Mouse (Mus musculus) liver, adult 2 months (tissue): ENCODE data around the gene Cwh43. TPM values are rescaled to one million over a fixed set of nuclear protein-coding genes. Genes with fewer than 3 reads are reported as not detected.
"Not testable (repeated sequence)": the region's sequence is repeated elsewhere in the genome, so short reads cannot be mapped to it uniquely, and the experiment has no call there.

Source experiments
- DNase-seq: peaks from one replicate; pipeline ENCODE4 v3.0.0-alpha.2; 2011; ENCODE audit warnings: low read depth, low spot score; ENCODE audit errors: extremely low read depth
- H3K27ac ChIP-seq: fragments of 200-500 bp; replicated peaks from 2 replicates; pipeline ENCODE4 v1.5.1; 2012; ENCODE audit warnings: low read depth, mild to moderate bottlenecking, control low read depth, inconsistent platforms, low read length; ENCODE audit not compliant: insufficient read depth
- H3K27me3 ChIP-seq: fragments of 200-500 bp; 2 replicates; pipeline ENCODE4 v1.6.1; 2012; ENCODE audit warnings: mild to moderate bottlenecking, moderate library complexity, low read length, inconsistent platforms; ENCODE audit not compliant: control insufficient read depth, insufficient read depth
- H3K36me3 ChIP-seq: fragments of 200-500 bp; 2 replicates; pipeline ENCODE4 v1.6.1; 2012; ENCODE audit warnings: low read length, inconsistent platforms; ENCODE audit not compliant: control insufficient read depth, insufficient read depth
- H3K4me1 ChIP-seq: fragments of 200-500 bp; 2 replicates; pipeline ENCODE4 v1.6.1; 2011; ENCODE audit warnings: low read length; ENCODE audit not compliant: control insufficient read depth, insufficient read depth
- H3K4me3 ChIP-seq: fragments of 200-500 bp; 2 replicates; pipeline ENCODE4 v1.5.1; 2011; ENCODE audit warnings: low read depth, mild to moderate bottlenecking, control low read depth, low read length, moderate library complexity; ENCODE audit not compliant: insufficient read depth
- H3K79me2 ChIP-seq: fragments of 200-500 bp; 2 replicates; pipeline ENCODE4 v1.6.1; 2012; ENCODE audit warnings: inconsistent platforms, mild to moderate bottlenecking, low read length, moderate library complexity; ENCODE audit not compliant: control insufficient read depth, insufficient read depth
- H3K9ac ChIP-seq: fragments of 200-500 bp; 2 replicates; pipeline ENCODE4 v1.6.1; 2012; ENCODE audit warnings: low read depth, mild to moderate bottlenecking, control low read depth, inconsistent platforms, low read length
- CTCF ChIP-seq: fragments of 200-500 bp; IDR thresholded peaks from 2 replicates; pipeline ENCODE4 v1.5.1; 2011; ENCODE audit warnings: low read depth, low read length, control low read depth
- POLR2A ChIP-seq: fragments of 200-500 bp; IDR thresholded peaks from 2 replicates; pipeline ENCODE4 v1.6.1; 2011; ENCODE audit warnings: low read length, control low read depth; ENCODE audit not compliant: insufficient read depth; ENCODE audit errors: extremely low read depth
- WGBS: fragments of 180-500 bp; shearing (Covaris S2); methylation state at CpG from one replicate; pipeline ENCODE4 v1.1.7; 2018; 5-methylcytosine and 5-hydroxymethylcytosine counted together
- polyA plus RNA-seq: library from polyadenylated mRNA; depleted of rRNA; stranded (reverse); fragments of >200 nt; gene quantifications from 2 replicates; pipeline ENCODE4 v1.2.3, GENCODE M21; 2012
- total RNA-seq: library from RNA; depleted of rRNA; stranded (reverse); fragments of >200 nt; gene quantifications from 2 replicates; pipeline ENCODE4 v1.2.3, GENCODE M21; 2014

Cwh43 gene
- total and polyA plus RNA-seq, 2 experiments, result not detected

DNA sequence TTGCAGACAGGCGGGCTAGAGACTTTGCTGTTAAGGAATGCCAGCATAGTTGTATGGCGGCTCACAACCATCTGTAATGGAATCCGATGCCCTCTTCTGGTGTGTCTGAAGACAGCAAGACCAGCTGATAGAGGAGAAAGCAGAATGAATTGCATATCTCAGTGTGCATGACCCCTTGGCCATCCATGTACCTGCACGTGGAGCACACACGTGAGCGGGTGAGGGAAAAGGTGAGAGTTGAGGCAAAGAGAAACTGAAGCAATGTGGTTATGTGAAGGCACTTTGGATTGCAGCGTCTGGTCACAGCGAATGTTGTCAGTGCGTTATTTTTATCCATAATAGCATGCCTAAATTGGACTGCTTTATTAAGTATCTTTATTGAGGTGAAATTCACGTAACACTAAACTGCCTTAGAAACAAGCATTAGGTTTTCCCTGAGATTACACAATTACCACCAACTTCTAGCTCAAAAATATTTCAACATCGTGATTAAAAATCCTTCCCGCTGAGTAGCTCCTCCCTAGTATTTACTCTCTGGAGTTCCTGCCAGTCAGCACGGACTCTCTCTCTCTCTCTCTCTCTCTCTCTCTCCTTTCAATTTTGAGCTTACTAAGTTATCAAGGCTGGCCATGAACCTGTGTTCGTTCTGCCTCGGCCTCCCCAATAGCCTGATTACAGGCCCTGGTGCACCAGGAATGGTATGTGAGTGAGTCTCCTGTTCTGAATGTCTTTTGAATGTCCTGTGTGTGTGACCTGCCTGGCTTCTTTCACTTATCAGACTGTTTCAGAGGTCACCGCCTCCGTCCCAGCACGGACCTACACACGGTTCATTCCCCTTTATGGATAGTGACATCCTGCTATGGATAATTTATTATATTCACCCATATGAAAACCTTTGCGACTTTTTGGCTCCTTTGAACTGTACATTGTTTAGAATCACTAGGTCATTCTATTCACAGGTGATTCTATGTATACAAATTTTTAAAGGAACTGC, 68.8 kb downstream of the Cwh43 start:
- peak overlapping the region; percentile 39; the same call in 1 of the 2 replicates for H3K4me3 ChIP-seq
- H3K79me2 ChIP-seq, result no peaks in the 10 kb centered on the region
- peak overlapping the region; percentile 64 for H3K9ac ChIP-seq
- peak overlapping the region; percentile 88 for H3K27ac ChIP-seq
- peaks cover 5% of the 10 kb centered on the region; the same call in 1 of the 2 replicates for H3K4me1 ChIP-seq
- H3K27me3 ChIP-seq, result no peaks in the 10 kb centered on the region
- DNase-seq, result peak; percentile 97
- TF ChIP-seq POLR2A, result no peak
- TF ChIP-seq CTCF, result peak; percentile 23; the same call in 1 of the 2 replicates
- WGBS, result 30% methylated on average over 20 of the region's 20 CpGs
- no peaks in the 10 kb centered on the region for H3K36me3 ChIP-seq

DNA sequence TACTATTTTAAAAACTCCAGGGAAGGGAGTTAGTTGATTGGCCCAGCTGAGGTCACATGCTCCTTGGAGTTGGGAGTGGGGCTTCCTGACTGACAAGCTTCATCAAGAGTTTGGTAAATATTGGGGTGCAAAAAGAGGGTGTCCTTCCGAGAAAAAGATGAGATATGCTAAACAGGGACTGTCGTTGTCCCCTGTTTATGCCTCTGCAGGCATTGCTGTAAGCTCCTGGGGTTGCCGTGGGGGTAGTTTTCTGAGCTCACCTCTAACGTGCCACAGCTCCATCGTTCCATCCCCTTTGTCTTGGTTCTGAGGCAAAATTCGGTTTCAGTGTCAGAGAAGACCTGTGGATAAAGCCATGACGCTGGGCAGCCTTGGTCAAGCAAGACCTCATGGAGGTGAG, 74.8 kb downstream of the Cwh43 start, which contains the start of gene Dcun1d4:
TSS of gene Dcun1d4 (plus strand) at position 301 of the 400 bp plus-strand sequence.
- Histone ChIP-seq H3K27me3 (no peaks in the 10 kb centered on the region), H3K9ac (no peak within 1 kb of the TSS), H3K36me3 (no peaks in the 10 kb centered on the region), H3K4me3 (no peak within 1 kb of the TSS), H3K4me1 (peaks cover 13% of the 10 kb centered on the region), H3K27ac (no peak within 1 kb of the TSS), H3K79me2 (no peaks in the 10 kb centered on the region)
- TF ChIP-seq POLR2A (no peak), CTCF (no peak)
- no peak for DNase-seq
- WGBS, result 87% methylated on average over 7 of the region's 7 CpGs

DNA sequence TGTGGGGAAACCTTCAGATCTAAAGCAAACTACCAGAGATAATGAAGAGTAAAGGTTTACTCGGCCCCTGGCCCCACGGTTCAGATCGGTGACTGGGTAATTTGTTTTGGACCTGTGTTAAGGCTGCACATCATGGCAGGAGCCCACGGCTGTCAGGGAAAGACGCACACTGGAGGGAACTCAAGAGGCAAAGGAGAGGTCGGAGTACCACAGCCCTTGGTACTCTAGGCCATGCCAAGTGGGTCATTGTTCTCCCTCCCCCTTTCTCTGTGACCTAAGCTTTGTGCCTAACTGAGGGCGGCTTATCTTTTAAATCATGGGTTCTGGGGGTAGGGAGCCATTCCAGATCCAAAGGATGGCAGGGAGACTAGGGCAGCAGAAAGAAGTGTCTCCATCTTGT, 75.5 kb downstream of the Cwh43 start:
- Histone ChIP-seq H3K9ac (no peak overlapping the region), H3K27ac (no peak overlapping the region), H3K79me2 (no peaks in the 10 kb centered on the region), H3K4me1 (peaks cover 13% of the 10 kb centered on the region), H3K36me3 (no peaks in the 10 kb centered on the region), H3K4me3 (no peak overlapping the region), H3K27me3 (no peaks in the 10 kb centered on the region)
- DNase-seq, result peak; percentile 93
- TF ChIP-seq POLR2A (no peak), CTCF (no peak)
- 23% methylated on average over 7 of the region's 7 CpGs for WGBS

DNA sequence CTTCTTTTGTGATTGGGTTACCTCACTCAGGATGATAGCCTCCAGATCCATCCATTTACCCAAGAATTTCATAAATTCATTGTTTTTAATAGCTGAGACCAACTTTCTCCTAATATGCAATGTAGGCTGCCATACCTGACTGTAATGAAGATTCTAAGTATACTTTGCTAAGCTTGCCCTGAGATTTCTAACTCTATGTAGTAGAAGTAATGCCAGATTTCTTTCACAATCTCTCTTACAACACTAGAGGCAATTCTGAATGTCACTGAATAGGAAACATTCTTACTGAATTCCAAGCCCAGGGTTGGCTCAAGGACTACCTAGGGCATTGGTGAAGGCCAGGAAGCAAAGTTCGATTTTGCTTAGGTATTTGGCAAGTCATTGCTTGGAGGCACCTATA, 76.5 kb downstream of the Cwh43 start:
- not testable (repeated sequence) for H3K27ac ChIP-seq
- peaks cover 13% of the 10 kb centered on the region for H3K4me1 ChIP-seq
- WGBS, result 17% methylated on average over 1 of the region's 1 CpGs

DNA sequence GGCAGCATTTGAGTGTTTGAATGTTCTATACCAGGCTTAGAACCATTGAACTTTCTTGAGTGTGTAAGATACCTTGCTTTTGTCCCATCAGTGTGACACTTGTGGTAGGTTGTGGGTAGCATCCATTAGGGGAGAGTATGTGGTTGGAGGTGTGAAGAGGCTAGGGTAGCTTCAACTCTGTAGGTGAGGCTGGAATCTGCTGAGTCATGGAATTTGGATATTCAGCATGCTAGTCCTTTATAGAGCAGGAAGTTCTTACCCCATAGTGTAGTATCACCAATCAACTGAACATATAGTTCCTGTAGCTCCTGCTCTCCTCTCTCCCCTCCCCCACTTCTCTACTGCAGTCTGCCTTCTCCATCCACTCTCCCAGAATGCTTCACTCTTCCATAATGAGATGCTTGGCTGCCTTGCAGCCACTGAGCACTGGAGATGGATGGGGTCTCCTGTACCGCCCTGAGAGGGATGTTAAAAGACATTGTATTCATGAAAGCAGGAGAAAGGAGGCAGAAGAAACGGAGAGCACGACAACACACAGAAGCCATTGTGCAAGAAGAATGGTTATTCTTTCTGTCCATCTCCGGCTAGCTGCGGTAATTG, 78.2 kb downstream of the Cwh43 start:
- WGBS, result 91% methylated on average over 5 of the region's 5 CpGs
- H3K4me3 ChIP-seq, result no peak overlapping the region
- no peaks in the 10 kb centered on the region for H3K27me3 ChIP-seq
- TF ChIP-seq CTCF (no peak), POLR2A (no peak)
- H3K9ac ChIP-seq, result no peak overlapping the region
- no peaks in the 10 kb centered on the region for H3K79me2 ChIP-seq
- H3K36me3 ChIP-seq, result no peaks in the 10 kb centered on the region
- H3K27ac ChIP-seq, result no peak overlapping the region
- peaks cover 13% of the 10 kb centered on the region for H3K4me1 ChIP-seq
- DNase-seq, result no peak

More for the DNA sequence above, 76.5 kb downstream of the Cwh43 start:
- H3K9ac ChIP-seq, H3K4me3 ChIP-seq, H3K36me3 ChIP-seq, H3K79me2 ChIP-seq, H3K27me3 ChIP-seq: not testable (repeated sequence)
- DNase-seq, result peak; percentile 91

DNA sequence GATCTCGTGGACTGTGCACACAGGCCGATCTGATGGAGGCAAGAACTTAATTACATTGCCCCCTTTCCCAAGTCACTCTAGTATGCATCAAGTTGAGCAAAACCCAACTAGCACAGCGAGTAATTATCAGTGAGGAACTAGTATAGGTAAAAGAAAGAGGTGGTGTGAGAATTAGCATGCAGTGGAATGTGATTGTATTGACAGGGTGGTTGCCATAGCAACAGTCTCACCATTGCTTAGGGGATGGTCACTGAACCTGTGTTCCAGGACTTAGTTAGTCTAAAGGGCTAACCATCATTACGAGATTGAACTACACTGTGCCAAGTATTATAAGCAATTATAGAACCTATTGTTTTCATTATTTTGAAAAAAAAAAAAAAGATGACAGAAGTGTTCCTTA, 80.6 kb downstream of the Cwh43 start:
- Histone ChIP-seq H3K36me3 (no peaks in the 10 kb centered on the region), H3K27ac (no peak overlapping the region), H3K4me3 (no peak overlapping the region), H3K9ac (no peak overlapping the region), H3K79me2 (no peaks in the 10 kb centered on the region), H3K27me3 (no peaks in the 10 kb centered on the region), H3K4me1 (peaks cover 14% of the 10 kb centered on the region)
- 68% methylated on average over 4 of the region's 4 CpGs for WGBS
- TF ChIP-seq CTCF (no peak), POLR2A (no peak)
- DNase-seq, result no peak
